Mouse (Mus musculus) cerebellum, adult 8-10 months (tissue): ENCODE results near the gene Wdr64.

Experiments
- DNase-seq: peaks from one replicate; pipeline ENCODE4 v3.0.0; 2022

The Wdr64 gene

DNA sequence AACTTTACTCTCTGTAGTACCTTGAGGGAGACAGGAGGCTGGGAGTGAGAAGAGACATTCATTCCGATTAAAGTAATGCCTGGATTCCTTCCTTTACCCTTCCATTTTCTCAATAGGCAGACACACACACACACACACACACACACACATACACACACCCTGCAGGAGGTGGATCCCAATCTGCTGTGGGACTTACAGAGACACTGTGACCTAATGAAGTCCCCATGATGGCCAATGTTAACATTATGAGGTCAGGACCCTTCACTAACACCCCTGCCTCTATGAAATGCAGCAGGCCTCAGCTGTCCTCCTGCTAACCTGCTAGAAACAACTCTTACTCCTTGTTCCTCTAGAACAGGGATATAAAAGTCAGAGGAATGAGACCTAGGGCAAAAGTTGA lies at the start of gene Wdr64:
Gene Wdr64, plus strand, starts transcription at position 301 of the 400 bp plus-strand sequence.
- DNase-seq = no peak

DNA sequence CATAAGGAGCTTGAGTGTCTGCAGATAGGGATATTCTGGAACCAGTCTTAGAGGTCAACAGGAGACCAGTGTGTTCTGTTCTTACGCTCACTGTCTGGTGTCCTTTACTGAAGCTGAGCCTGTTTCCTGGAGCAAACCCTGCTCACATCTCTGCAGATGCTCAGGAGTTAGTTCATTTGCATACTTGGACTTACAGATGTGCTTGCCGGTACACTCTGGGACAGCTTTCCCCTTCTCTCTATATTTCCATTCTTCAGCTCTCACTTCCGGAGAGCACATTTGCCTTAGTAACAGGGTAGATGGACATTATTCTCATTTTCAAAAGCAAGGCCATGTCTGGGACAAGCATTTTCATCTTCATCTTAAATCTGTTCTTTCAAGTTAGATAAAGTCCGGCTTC lies 49.8 kb upstream of the Wdr64 start:
- DNase-seq = no peak

DNA sequence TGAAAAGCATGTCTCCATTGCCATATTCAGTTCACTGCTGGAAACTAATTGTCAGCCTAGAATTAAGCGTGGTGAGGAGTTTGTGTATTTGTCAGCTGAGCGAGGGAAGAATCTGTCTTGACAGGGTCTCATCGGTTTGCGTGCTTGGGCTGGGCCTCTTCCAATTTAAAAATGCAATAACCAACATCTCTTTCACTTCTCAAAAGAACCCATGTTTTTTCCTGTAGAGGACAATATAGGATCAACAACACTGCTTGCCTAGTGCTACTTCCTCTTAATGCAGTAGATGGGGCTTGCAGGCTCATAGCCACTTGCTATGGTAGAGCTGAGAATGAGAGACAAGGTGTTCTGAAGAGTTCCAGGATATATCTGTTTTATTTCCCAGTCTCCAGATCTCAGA lies 38.5 kb upstream of the Wdr64 start:
- DNase-seq = no peak

DNA sequence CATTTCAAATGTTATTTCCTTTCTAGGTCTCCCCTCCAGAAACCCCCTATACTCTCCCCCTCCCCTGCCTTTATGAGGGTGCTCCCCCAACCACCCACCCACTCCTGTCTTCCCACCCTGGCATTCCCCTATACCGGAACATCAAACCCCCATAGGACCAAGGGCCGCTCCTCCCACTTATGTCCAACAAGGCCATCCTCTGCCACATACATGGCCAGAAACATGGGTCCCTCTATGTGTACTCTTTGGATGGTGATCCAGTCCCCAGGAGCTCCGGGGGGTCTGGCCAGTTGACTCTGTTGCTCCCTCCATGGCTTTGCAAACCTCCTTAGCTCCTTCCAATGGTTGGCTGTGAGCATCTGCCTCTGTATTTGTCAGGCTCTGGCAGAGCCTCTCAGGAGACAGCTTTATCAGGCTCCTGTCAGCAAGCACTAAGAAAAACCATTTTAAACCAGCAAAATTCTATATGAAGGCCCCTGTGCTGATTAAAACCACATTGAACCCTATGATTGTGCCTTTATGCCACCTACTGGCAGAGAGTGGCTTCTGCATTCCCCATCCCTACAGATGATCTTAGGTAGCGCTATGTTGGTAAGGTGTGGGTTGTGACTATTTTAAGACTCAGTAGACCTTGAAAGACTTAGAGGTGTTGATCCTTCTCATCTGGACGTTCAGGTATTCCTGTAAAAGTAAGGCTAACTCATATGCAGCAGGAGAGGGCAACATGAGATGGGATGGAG lies 29.6 kb upstream of the Wdr64 start:
- DNase-seq = peak; percentile 10

DNA sequence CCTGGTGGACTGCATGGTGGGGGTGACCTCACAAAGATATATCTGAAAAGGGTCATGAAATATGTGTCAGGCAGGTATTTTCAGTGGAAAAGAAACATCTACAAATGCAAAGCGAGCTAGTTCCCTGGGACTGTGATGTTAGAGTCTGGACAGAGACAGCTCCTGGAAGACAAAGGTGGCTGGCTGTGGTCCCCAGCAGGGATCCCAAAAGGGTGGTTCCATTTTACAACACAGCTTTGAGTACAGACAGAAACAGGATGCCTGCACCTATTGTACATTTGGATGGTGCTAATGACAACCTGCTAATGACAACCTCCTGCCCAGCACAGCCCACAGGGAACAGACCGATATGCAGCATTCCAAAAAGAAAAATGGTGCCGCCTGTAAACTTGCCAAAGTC lies 28.9 kb upstream of the Wdr64 start:
- DNase-seq = no peak

DNA sequence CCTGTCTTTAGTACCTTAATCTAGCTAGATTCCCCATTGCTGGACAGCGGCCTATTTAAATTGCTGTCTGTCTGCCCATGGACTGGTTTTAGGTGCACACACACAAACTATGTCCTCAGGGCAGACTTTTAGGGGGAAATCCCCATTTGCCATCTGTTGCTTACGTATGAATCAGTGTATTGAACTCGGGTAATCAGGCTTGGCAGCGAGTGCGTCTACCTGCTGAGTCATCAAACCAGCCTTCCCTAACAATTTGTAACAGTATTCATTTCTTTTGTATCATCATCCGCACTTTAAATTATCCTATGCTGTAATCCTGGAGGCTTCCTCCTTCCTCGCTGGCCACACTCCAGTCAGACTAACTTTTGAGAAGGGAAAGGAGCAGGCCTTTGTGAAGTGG lies 28.4 kb upstream of the Wdr64 start:
- DNase-seq = no peak

DNA sequence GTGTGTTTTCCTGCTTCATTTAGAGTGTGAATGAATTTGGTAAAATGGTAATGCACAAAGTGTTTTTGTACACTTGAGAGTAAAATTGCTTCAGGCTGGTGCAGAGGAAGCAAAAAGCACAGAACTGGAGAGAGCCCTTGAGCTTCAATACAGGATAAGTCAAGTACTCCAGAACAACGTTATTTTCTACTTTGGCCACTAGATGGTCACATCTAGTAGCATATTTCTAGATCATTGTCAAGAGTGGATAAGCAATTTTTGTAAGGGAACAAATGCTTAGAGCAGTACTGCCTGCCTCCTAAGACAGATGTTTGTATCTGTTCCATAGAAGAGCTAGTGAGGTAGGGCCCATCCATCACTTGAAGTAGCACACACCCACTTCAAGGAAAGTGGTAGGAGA lies 26.8 kb upstream of the Wdr64 start:
- DNase-seq = no peak

DNA sequence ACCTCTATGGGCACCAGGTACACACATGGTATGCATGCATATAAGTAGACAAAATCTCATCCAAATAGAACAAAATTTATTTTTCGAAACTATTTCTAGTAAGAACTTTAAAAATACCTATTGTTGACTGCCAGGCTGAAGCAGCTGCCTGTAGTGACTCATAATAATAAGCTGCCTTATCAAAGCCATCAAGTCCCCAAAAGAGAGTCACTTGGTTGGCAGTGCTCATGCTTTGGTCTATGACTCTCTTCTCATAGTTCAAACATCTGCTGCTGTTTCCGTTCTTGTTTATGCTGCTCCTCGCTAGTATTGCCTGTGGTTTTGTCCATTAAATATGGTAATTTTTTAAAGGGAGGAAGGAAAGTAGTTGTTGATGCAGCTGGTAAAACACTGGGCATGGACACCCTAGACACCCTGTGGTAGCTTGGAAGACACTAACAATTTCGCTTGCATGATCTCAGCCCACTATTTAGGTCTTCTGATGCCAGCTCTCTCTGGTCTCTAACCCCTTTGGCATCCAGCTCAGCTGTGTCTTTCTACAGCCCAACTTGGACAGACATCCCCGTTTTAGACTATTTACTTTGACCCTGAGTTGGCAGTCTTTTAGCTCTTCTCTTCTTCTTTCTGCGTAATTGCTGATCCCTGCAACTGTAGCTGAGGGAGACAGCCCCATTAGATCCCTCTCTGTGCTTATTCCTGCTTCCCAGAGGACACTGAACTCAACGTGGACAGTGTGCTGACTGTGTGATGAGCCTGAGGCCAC lies 24.6 kb upstream of the Wdr64 start:
- no peak for DNase-seq

DNA sequence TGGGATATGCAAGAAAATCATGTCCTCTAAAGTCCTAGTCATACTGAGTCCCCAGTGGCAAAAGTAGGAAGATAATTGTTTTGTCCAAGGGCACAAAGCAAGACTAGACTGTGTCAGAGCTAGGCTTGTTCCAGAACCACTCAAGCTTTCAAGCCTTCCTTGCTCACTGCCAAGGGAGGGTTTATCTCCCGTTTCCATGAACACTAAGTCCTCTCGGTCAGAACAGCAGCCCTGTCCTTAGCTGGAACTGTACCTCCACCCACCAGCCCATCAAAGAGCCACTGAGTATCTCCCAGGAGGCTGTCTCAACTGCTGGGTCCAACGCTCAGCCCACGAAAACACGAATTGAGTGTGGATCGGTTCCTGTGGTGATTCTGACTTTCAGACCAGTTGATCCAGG lies 23.3 kb upstream of the Wdr64 start:
- no peak for DNase-seq

DNA sequence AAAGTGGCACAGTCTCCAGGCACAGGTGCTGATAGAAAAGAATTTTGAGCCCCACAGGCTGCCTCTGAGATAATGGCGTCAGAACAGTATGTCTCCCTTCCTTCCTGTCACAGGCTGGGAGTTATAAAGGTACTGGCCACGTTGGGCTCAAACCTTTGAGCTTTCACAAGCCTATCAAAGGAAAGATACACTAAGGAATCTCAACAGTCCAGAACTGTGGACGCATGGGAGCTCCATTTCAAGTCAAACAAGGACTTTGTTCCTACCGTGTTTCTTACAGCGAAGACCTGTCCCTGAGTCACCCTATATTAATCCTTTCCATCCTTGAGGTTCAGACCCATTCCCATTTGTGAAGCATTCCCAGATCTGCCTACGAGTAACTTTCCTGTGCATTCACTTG lies 20.9 kb upstream of the Wdr64 start:
- no peak for DNase-seq

DNA sequence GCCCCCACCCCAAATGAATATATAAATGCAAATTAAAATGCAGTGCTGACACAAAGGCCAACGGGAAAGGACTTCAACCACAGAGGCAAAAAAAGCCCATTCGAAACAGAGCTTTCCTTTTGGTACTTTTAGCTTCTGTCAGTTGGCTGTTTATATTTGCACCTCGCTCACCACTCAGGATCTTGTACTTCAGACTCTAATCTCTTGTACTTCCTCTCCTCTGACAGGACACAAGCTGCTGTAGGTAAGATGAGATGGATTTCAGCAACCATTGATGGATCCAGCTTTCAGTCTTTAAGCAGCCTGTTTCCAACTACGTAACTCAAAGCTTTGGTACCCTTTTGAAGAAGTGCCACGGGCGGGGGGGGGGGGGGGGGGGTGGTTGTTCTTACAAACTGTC lies 17.4 kb upstream of the Wdr64 start:
- DNase-seq = no peak

DNA sequence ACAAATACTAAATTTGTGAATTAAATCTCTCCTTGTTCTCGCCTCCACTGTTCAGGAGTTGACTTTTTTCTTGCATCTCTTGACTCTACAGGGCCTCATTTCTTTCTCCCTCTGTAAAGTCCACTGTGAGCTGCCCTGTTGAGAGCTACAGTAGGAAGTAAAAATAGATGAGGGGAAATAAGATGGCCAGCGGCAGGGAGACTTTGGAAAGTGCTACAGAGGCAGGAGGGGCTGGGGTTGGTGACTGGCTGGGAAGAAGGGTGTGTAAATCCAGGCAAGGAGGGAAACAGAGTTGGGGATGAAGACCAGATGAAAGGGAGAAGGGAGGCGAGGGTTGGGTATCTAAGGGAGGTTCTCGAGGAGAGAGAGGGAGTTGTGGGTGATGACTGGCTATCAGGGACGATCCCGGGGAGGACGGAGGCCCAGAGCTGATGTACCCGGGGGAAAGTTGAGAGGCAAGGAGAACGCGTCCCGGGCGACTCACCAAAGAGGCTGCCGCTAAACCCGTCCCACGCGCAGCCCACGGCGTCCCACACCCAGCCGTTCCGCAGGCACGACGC lies 6.6 kb upstream of the Wdr64 start:
- no peak for DNase-seq

DNA sequence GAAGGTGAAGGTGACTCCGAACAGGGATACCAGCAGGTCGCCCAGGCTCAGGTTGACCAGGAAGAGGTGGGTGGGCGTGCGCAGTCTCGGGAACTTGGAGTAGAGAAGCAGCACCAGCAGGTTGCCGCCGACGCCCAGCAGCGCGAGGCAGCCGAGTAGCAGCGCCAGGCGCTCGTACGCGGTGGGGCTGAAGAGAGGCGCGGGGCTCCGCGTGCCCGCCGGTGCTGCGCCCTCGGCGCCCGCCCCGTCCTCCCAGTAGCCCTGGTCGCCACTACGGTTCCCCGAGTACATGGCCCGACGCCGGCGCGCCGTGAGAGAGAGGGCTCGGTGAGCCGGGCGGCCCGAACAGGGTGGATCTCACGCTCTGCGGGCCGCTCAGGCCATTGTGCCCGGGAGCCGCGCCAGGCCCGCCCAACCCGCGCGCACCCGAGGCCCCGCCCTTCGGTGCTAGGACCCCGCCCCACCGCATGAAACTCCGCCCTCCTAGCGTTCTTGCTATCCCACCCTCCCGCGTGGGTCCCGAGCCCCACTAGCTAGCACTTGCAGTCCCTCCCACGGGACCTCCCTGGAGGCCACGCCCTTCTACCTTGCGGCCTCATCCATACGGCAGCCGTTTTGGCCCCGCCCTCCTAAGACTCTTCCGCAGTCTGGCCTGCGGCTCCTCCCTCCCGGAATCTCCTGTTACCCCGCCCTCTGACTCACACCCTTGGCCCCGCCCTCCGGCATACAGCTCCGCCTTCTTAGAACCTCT lies 6.0 kb upstream of the Wdr64 start, which contains the start of the genes Opn3 and Chml:
Gene Opn3, minus strand, starts transcription at position 531 of the 751 bp plus-strand sequence.
Gene Chml, minus strand, starts transcription at position 656 of the 751 bp plus-strand sequence.
- DNase-seq = peak; percentile 98

DNA sequence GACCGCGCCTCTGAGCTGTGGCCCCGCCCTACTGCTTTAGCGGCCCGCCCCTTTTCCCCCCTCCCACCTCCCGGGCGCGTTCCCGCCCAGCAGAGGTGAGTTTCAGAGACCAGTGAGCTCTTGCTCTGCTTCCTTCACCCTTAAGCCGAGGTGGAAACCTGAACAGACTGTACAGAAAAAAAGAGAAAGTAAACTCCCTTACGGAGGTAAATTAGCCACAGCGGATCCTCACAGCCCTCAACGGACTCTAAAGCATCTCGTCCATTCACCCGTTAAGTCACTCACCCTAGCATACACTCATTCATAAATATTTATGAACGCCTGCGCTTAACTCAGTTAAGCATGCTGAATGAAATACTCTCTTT lies 5.4 kb upstream of the Wdr64 start:
- DNase-seq = no peak

DNA sequence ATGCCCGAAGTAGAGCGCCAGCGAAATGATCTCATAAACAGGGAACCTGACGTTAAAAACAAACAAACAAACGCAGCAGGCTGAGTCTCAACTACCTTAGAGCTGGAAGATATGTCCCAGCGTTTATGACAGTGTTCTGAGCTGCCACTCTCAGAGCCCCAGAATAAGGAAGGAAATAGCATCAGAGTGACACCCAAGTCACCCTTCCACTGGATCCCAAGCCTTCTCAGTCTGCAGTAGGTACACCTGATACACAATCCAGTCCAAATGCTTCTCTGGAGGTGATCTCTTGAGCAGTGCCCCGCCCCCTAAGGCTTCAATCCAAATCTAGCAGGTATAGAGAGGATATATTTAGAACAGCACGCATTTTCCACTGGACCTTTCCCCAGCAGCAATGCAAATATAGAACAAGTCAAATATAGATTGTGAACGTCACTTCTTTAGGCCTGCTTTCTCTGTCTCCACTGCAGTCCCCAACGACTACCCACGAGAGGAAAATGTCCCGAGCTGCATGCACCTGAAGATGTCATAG lies 4.9 kb upstream of the Wdr64 start:
- peak; percentile 39 for DNase-seq

DNA sequence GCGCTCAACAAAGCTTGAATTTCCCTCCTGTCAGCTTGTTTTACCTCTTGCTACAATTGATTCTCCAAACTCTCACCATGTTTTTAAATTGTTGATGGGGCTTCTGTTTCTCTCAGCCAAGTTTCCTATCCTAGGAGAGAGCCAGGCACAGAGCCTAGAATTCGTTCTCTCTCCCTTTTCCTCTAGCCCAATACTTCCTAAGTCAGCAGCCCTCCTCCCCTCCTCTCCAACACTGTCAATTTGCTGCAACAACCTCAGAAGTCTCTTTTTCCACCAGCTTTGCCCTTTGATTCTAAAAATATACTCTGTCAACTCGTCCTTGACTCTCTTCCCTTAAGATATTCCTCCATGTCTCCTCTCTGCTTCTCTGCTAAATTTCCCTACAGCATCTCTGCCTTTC lies 982 bp downstream of the Wdr64 start:
- DNase-seq = no peak

DNA sequence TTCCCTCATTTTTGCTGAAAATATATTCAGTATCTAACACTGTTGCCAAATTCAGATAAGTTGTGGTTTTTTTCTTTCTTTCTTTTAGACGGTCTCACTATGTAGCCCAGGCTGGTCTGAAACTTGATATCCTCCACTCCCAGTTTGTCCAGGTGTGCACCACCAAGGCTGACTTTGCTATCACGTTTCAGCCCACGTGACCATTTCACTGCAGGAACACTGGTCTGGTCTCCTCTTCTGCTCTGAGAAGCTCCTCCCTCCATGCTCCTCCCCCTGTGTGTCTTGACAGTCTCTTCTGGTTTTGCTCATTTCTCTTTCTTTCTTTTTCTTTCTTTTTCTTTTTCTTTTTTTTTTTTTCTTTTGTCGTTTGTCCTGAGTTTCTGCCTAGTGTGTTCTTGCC lies 1.4 kb downstream of the Wdr64 start:
- no peak for DNase-seq

DNA sequence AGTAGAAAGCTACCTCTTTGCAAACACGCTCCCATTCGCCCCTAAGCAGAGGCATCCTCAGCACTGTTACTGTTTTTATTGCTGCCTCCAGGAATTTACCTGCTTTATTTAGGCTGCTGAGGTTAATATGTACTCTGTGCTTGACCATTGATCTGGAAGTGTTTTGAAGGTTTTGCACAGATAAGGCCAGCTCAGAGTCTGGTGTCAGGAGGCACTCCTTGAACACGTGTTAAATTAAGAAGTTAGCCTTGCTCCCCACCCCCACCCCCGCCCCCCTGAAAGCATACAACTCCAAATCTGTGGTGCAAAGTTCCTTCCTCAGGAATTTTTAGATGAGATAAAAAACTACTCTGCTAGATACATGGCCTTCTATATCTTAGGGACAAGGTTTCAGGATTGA lies 2.8 kb downstream of the Wdr64 start:
- no peak for DNase-seq

DNA sequence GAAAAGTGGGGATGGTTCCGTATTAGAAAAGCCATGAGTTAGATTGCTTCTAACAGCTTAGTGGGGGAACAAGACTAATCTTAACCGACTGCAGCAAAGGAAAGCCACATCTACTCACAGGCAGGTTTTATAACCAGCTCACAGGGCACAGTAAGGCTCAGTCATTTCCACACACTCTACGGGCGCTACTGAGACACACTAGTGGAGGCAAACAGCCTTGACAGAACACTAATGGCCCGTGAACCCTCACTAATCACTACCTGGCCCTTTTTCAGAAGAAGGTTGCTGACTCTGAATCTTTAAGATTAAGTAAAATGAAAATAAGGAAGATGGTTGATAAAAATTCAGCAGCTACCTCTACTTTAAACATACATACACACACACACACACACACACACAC lies 9.2 kb downstream of the Wdr64 start:
- DNase-seq = no peak

DNA sequence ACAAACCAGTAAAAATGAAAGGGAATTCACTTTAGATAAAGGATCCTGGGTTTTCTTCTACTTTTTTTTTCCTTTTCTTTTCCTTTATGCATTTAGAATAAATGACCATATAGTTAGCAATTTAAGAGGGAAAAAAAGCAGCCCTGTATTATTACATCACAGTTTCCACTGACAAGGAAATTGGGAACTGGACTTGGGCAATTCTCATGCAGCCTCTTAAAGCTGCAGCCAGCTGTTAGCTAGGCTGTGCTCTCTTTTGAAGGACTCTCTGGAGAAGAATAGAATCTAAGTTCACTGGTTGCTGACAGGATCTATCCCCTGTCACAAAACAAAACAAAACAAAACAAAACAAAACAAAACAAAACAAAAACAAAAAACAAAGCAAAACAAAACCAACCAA lies 9.6 kb downstream of the Wdr64 start:
- no peak for DNase-seq

DNA sequence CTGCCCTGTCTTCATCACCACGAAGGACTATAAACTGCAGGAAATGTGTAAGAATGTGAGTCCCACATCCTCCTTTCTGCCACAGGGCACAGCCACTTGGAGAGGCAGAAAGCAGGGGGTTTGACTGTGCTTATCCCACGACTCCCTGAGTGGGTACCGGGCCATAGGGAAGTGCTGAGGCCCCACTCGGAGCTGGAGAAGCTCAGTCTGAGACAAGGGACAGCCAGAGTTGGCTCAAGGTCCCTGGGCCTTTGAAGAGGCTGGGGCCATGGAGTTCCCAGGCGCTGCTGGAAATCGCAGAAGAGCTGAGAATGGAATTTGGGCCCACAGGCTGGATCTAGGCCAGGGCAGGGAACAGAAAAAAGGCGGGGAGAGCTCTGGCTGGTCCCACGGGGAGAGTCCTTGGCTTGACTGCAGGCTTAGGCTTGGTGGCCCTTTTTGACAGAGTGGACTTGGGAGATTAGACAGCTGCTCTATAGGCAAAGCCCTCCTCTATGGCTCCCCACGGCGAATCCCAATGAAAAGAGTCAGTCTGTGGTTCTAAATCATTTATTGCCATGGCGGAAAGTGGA lies 14.0 kb downstream of the Wdr64 start:
- DNase-seq = no peak

DNA sequence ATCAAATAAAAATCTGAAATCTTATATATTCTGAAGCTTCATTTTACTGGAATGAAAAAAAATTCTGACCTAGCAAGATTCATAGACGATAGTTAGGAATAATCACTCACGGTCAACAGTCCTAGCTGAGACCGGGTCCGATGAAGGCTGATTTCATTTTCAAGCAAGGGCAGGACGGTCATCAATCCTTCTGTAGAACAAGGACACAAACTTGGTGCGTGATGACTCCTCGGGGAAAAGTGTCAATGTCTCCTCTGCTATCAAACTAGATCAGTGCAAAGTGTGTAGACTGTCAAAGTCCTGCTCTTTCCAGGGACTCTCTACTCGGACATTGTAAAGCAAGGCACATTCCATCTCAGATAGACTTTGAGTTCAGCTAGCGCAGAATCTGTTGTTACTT lies 18.4 kb downstream of the Wdr64 start:
- no peak for DNase-seq

DNA sequence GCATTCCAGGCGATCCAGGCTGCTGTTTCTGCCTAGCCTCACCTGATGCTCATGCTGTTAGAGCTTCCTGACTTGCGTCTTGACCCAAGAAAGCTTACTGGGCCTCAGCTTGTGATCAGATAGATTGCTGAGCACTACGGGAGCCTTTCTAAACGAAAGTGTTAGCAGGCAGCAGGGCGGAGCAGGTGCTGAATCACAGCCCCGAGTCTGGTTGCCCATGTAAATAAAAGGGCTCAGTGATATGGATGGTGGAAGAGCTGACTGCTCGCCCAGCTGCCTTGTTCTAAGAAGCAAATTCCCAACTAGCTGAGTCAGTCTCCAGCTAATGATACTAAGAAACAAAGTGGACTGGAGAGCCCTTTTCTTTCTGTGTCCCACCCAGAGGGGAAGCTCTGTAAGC lies 27.4 kb downstream of the Wdr64 start:
- DNase-seq = no peak
